In genomic region chr9:106351178-106351577, GRCm38 (mm10) we compare ENCODE assay signal across 11 mouse cellular contexts. TPM values are rescaled to one million over a fixed set of nuclear protein-coding genes. Genes with fewer than 3 reads are reported as not detected.
DNase-seq lines count a peak whose midpoint lies in the region; ATAC-seq and TF ChIP-seq lines count a peak whose summit lies in the region.
"Had no signal": no experiment of that assay in that cellular context is flagged by ENCODE, and none has a peak within 500 bp of the region (broad histone marks: within the 10 kb centered on the region; RNA-seq: fewer than 3 reads in every experiment).

No protein-coding gene starts in this region.

- no peaks in the 10 kb centered on the region for H3K9me3 ChIP-seq in heart, embryonic 10.5 days
- no peaks in the 10 kb centered on the region for H3K9me3 ChIP-seq in limb, embryonic 12.5 days
- H3K9me3 ChIP-seq: hindbrain, embryonic 15.5 days had no signal

- H3K9ac ChIP-seq in limb, embryonic 12.5 days (replicated peaks) = no peak overlapping the region
- H3K9ac ChIP-seq: hindbrain, embryonic 15.5 days had no signal

- no peak for DNase-seq in heart, embryonic 10.5 days (ENCODE audit: low spot score)
- no peak for DNase-seq in heart, adult 9 months (ENCODE audit: low spot score in 2 of 2)
- no peak for DNase-seq in lung, adult 2 months
- no peak for DNase-seq in lung, postnatal 25 days (ENCODE audit: low spot score)
- peak; percentile 60 for DNase-seq in R1 (ENCODE audit: low read depth, low spot score)
- no peak for DNase-seq in urinary bladder, adult 18-20 months (ENCODE audit: low spot score in 2 of 2)
- DNase-seq: adrenal gland, postnatal 36 days; cerebellum, postnatal 14 days had no signal

- H3K4me1 ChIP-seq in heart, embryonic 10.5 days = peaks cover 74% of the 10 kb centered on the region
- peaks cover 2% of the 10 kb centered on the region; the same call in 1 of the 2 replicates for H3K4me1 ChIP-seq in lung, adult 2 months (ENCODE audit: control insufficient read depth, insufficient read depth, low read length)
- peaks cover 100% of the 10 kb centered on the region for H3K4me1 ChIP-seq in limb, embryonic 12.5 days (replicated peaks)

- no peak overlapping the region for H3K4me2 ChIP-seq in limb, embryonic 12.5 days
- H3K4me2 ChIP-seq: hindbrain, embryonic 15.5 days had no signal

- TF ChIP-seq CTCF in lung, adult 2 months (IDR thresholded peaks at IDR 0.05; ENCODE audit: insufficient read depth, low read length) = peak; percentile 33; the same call in 1 of the 2 replicates

- peak overlapping the region; percentile 56; the same call in 1 of the 2 replicates for H3K27ac ChIP-seq in heart, embryonic 10.5 days
- peak overlapping the region; percentile 72 for H3K27ac ChIP-seq in limb, embryonic 12.5 days
- H3K27ac ChIP-seq: hindbrain, embryonic 15.5 days had no signal

- ATAC-seq in limb, embryonic 12.5 days (ENCODE audit: insufficient number of reproducible peaks, insufficient read depth, low FRiP score, low TSS enrichment, low read depth) = no peak
- ATAC-seq in cerebellum, adult (ENCODE audit: insufficient number of reproducible peaks, low FRiP score, low TSS enrichment) = no peak

- WGBS in heart, embryonic 10.5 days = 68% methylated on average over 6 of the region's 6 CpGs
- 61% methylated on average over 6 of the region's 6 CpGs for WGBS in lung, adult 2 months
- WGBS in limb, embryonic 12.5 days = 64% methylated on average over 6 of the region's 6 CpGs

- no peak for TF ChIP-seq POLR2A in lung, adult 2 months (IDR thresholded peaks at IDR 0.05; ENCODE audit: borderline replicate concordance, extremely low read depth, low read depth, low read length)

- H3K27me3 ChIP-seq in heart, embryonic 10.5 days (ENCODE audit: insufficient read depth, poor library complexity, severe bottlenecking) = no peaks in the 10 kb centered on the region
- H3K27me3 ChIP-seq in limb, embryonic 12.5 days = no peaks in the 10 kb centered on the region
- H3K27me3 ChIP-seq: hindbrain, embryonic 15.5 days had no signal

- H3K36me3 ChIP-seq in heart, embryonic 10.5 days = no peaks in the 10 kb centered on the region; the same call in 1 of the 2 replicates
- no peaks in the 10 kb centered on the region for H3K36me3 ChIP-seq in limb, embryonic 12.5 days
- H3K36me3 ChIP-seq: hindbrain, embryonic 15.5 days had no signal

- H3K4me3 ChIP-seq in heart, embryonic 10.5 days = no peak overlapping the region
- no peak overlapping the region for H3K4me3 ChIP-seq in lung, adult 2 months (replicated peaks; ENCODE audit: extremely low read depth, low read depth, low read length)
- H3K4me3 ChIP-seq in limb, embryonic 12.5 days (replicated peaks) = no peak overlapping the region
- H3K4me3 ChIP-seq: hindbrain, embryonic 15.5 days had no signal

RNA-seq across cellular contexts. Expression of gene Dusp7, which starts 17.3 kb away (rescaled TPM):
- polyA plus RNA-seq in heart, embryonic 10.5 days (2016; fragmentation: Nextera tagmentation; extraction: Ambion mirVana) = 14.4 and 21.0 TPM in 2 replicates
- polyA plus RNA-seq in lung, adult 2 months (2012; rRNA removed) = 223 and 262 TPM in 2 replicates
- 53.7 and 58.9 TPM in 2 replicates for polyA plus RNA-seq in limb, embryonic 12.5 days (2016; fragmentation: Nextera tagmentation; extraction: Ambion mirVana)
